Mouse (Mus musculus): ENCODE results near the gene D230025D16Rik. TPM values are rescaled to one million over a fixed set of nuclear protein-coding genes. Genes with fewer than 3 reads are reported as not detected.

D230025D16Rik gene
- polyA plus RNA-seq (2014; fragmentation: Illumina TruSeq; extraction: RNeasy Lipid Tissue Mini Kit (QIAGEN cat#74804); ENCODE audit: low read depth, low replicate concordance): 30.6 TPM

GRCm38 (mm10) chr8:105224413-105225271 is at the start of gene D230025D16Rik:
TSS of gene D230025D16Rik (plus strand) at chr8:105225145.

DNA sequence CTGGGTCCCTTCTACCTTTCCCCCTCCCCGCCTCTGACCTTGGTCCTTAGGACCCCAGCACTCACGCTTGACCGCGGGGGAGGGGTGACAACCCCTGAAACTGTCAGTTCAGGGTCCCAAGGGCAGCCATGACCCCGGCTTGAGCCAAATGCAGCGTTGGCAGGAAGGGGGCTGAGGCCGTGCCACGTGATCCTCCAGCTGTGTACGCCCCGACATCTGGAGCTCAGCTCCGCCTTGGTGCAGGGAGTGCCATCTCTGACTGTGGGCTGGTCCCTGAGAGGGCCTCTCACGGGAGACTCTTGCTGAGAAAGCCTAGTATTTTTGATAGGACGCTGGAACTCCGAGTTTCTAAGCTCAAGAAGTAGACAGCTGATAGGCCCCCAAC is 30.0 kb downstream of the D230025D16Rik start, which contains the start of gene B3gnt9:
Gene B3gnt9 (minus strand): TSS at position 188 of the 385 bp plus-strand sequence.

DNA sequence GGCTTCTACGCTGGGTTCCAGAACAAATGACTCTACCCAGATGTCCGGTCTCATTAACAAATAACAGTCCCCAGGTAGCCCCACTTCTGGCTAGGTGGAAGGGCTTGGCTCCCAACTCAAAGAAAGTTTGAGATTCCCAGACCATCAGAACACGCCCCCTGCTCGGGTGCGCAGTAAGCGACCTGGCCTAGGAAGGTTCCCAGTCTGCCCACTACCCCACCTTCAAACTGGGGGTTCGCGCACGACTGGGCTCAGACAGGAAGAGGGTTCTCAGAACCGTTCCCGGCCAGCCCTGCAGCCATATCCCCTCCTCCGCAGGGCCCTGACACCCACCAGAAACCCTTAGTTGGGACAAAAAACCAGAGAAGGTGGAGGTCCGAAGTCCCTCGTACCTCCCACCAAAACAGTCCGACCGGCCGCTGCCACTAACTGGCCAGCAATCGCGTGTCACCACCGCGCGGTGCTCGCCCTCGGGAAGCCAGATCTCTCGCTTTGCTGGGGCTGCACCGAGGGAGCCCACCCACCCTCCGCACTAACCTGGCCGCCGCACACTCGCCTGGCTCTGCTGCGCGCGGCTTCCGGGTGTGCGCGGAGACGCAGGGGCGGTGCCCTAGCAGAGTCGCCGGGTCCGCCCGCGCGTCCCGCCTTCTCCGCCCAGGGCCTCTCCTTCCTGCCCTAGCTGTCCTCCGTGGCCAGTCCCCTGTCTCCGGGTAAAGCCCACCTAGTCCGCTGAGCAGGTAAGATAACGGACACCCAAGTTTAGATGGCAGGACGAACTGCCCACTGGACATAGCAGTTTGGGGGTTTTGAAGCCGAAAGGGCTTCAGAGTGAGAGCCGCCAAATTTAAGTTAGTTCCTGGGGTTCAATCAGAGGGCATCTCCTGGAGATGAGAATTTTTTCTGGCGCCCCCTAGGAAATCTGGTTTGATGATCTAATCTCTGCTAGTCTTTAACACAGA is 39.4 kb downstream of the D230025D16Rik start, which contains the start of the genes Tradd and Fbxl8:
Gene Tradd (minus strand): TSS at position 586 of the 959 bp plus-strand sequence.
Gene Fbxl8 (plus strand): TSS at position 625 of the 959 bp plus-strand sequence.

GRCm38 (mm10) chr8:105269461-105269947 is 44.6 kb downstream of the D230025D16Rik start, which contains the start of gene Hsf4:
TSS of gene Hsf4 (plus strand) at chr8:105269801.

DNA sequence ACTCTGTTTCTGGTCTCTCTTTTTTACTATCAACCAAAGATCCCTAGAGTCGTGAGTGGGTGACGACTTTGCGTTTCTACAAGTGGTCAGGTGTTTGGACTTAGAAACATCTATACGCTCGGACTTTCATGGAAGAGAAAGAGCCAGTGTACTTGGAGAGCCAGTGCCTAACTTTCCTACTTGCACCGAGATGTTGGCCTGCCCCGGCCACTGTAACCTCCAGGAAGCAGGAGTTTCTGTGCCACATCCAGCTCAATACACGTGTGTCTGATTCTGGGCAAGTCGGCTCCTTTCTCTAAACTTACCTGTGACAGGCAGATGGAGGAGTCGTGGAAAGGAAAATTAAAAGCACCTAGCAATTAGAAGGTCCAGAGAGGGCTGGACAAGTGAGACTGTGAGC is 50.9 kb downstream of the D230025D16Rik start, which contains the start of gene Nol3:
Gene Nol3 (plus strand): TSS at position 301 of the 400 bp plus-strand sequence.

GRCm38 (mm10) chr8:105289805-105290460 is 65.0 kb downstream of the D230025D16Rik start, which contains the start of gene 4931428F04Rik:
TSS of gene 4931428F04Rik (minus strand) at chr8:105289864.

DNA sequence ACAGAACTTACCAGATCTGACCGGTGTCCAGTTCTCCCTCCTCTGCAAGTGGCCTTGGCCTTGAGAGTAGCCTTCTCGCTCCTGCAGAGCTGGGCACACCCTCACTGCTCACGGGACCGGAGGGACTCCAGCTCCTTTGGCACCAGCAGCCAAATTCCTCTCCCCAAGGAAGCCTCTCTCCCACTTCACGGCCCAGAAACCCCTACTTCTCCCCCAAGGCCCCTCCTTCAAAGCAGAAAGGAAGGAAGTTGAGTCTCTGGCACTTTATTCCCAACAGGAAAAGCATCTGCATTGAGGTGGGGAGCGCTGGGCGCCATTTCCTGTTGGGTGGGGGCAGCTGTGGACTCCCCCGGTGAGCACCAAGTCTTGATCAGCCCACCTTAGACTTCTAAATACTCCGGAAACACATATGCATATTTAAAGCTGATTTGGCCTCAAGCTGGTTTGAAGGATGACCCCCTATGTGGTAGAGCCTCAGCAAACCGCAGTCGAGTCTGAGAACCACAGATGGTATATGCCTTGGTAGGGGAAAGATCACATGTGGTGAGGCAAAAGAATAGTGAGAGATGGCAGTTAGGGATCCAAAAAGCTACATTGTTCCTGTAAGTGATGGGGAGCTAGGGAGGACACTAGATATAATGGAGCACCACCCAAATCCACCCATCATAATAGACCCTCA is 71.1 kb downstream of the D230025D16Rik start, which contains the start of gene Exoc3l:
Gene Exoc3l (minus strand): TSS at position 207 of the 679 bp plus-strand sequence.

DNA sequence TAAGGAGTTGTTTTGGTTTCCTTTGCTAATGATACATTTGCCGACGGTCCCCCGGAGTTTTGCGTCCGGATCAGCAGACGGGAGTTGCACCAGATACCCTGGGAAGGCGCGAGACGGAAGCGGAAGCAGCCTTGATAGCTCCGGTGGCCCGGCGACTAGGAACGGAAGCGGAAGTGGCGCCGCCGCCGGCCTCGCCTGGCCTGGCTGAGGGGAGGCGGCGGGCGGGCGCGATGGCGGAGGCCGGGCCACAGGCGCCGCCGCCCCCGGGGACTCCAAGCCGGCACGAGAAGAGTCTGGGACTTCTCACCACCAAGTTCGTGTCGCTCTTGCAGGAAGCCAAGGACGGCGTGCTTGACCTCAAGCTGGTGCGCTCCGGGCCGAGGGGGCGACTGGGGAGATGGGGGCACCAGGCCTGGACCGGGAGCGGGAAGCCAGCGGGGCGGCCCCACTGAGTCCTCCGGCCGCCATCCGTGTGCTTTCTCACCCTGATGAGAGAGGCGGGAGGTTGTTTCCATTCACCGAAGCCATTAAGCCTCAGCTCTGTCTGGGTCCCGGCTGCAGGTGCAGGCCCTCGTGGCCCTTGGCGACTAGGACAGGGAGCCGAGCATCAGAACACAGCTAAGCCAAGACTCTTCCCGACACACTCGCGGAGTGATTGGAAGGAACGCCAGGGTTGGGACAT is 72.7 kb downstream of the D230025D16Rik start, which contains the start of gene E2f4:
Gene E2f4 (plus strand): TSS at position 153 of the 682 bp plus-strand sequence.

Other genes with a start within 250 kb of the D230025D16Rik start
- gene Ces2h, start 224.3 kb upstream of the D230025D16Rik start, polyA plus RNA-seq (2014; fragmentation: Illumina TruSeq; extraction: RNeasy Lipid Tissue Mini Kit (QIAGEN cat#74804); ENCODE audit: low read depth, low replicate concordance): 0.41 TPM
- 0.76 TPM for gene Ces3a, start 176.5 kb upstream of the D230025D16Rik start, polyA plus RNA-seq (2014; fragmentation: Illumina TruSeq; extraction: RNeasy Lipid Tissue Mini Kit (QIAGEN cat#74804); ENCODE audit: low read depth, low replicate concordance)
- gene Ces3b, start 141.4 kb upstream of the D230025D16Rik start, polyA plus RNA-seq (2014; fragmentation: Illumina TruSeq; extraction: RNeasy Lipid Tissue Mini Kit (QIAGEN cat#74804); ENCODE audit: low read depth, low replicate concordance): not detected
- gene Ces4a, start 93.3 kb upstream of the D230025D16Rik start, polyA plus RNA-seq (2014; fragmentation: Illumina TruSeq; extraction: RNeasy Lipid Tissue Mini Kit (QIAGEN cat#74804); ENCODE audit: low read depth, low replicate concordance): not detected
- gene Cbfb, start 54.5 kb upstream of the D230025D16Rik start, polyA plus RNA-seq (2014; fragmentation: Illumina TruSeq; extraction: RNeasy Lipid Tissue Mini Kit (QIAGEN cat#74804); ENCODE audit: low read depth, low replicate concordance): 162 TPM
- 3.5 TPM for gene B3gnt9, start 30.0 kb downstream of the D230025D16Rik start, polyA plus RNA-seq (2014; fragmentation: Illumina TruSeq; extraction: RNeasy Lipid Tissue Mini Kit (QIAGEN cat#74804); ENCODE audit: low read depth, low replicate concordance)
- 5.3 TPM for gene Tradd, start 39.5 kb downstream of the D230025D16Rik start, polyA plus RNA-seq (2014; fragmentation: Illumina TruSeq; extraction: RNeasy Lipid Tissue Mini Kit (QIAGEN cat#74804); ENCODE audit: low read depth, low replicate concordance)
- gene Fbxl8, start 39.5 kb downstream of the D230025D16Rik start, polyA plus RNA-seq (2014; fragmentation: Illumina TruSeq; extraction: RNeasy Lipid Tissue Mini Kit (QIAGEN cat#74804); ENCODE audit: low read depth, low replicate concordance): 0.28 TPM
- gene Hsf4, start 44.7 kb downstream of the D230025D16Rik start, polyA plus RNA-seq (2014; fragmentation: Illumina TruSeq; extraction: RNeasy Lipid Tissue Mini Kit (QIAGEN cat#74804); ENCODE audit: low read depth, low replicate concordance): not detected
- 0.50 TPM for gene Nol3, start 51.0 kb downstream of the D230025D16Rik start, polyA plus RNA-seq (2014; fragmentation: Illumina TruSeq; extraction: RNeasy Lipid Tissue Mini Kit (QIAGEN cat#74804); ENCODE audit: low read depth, low replicate concordance)
- gene 4931428F04Rik, start 64.7 kb downstream of the D230025D16Rik start, polyA plus RNA-seq (2014; fragmentation: Illumina TruSeq; extraction: RNeasy Lipid Tissue Mini Kit (QIAGEN cat#74804); ENCODE audit: low read depth, low replicate concordance): 1.3 TPM
- not detected for gene Exoc3l, start 71.0 kb downstream of the D230025D16Rik start, polyA plus RNA-seq (2014; fragmentation: Illumina TruSeq; extraction: RNeasy Lipid Tissue Mini Kit (QIAGEN cat#74804); ENCODE audit: low read depth, low replicate concordance)
- gene E2f4, start 72.5 kb downstream of the D230025D16Rik start, polyA plus RNA-seq (2014; fragmentation: Illumina TruSeq; extraction: RNeasy Lipid Tissue Mini Kit (QIAGEN cat#74804); ENCODE audit: low read depth, low replicate concordance): 9.1 TPM
- 6.4 TPM for gene Elmo3, start 80.5 kb downstream of the D230025D16Rik start, polyA plus RNA-seq (2014; fragmentation: Illumina TruSeq; extraction: RNeasy Lipid Tissue Mini Kit (QIAGEN cat#74804); ENCODE audit: low read depth, low replicate concordance)
- gene Lrrc29, start 101.1 kb downstream of the D230025D16Rik start, polyA plus RNA-seq (2014; fragmentation: Illumina TruSeq; extraction: RNeasy Lipid Tissue Mini Kit (QIAGEN cat#74804); ENCODE audit: low read depth, low replicate concordance): 0.13 TPM
- gene Tmem208, start 101.2 kb downstream of the D230025D16Rik start, polyA plus RNA-seq (2014; fragmentation: Illumina TruSeq; extraction: RNeasy Lipid Tissue Mini Kit (QIAGEN cat#74804); ENCODE audit: low read depth, low replicate concordance): 10.0 TPM
- gene Fhod1, start 122.8 kb downstream of the D230025D16Rik start, polyA plus RNA-seq (2014; fragmentation: Illumina TruSeq; extraction: RNeasy Lipid Tissue Mini Kit (QIAGEN cat#74804); ENCODE audit: low read depth, low replicate concordance): 0.28 TPM
- 0.09 TPM for gene Slc9a5, start 123.7 kb downstream of the D230025D16Rik start, polyA plus RNA-seq (2014; fragmentation: Illumina TruSeq; extraction: RNeasy Lipid Tissue Mini Kit (QIAGEN cat#74804); ENCODE audit: low read depth, low replicate concordance)
- not detected for gene Plekhg4, start 148.1 kb downstream of the D230025D16Rik start, polyA plus RNA-seq (2014; fragmentation: Illumina TruSeq; extraction: RNeasy Lipid Tissue Mini Kit (QIAGEN cat#74804); ENCODE audit: low read depth, low replicate concordance)
- gene Kctd19, start 188.4 kb downstream of the D230025D16Rik start, polyA plus RNA-seq (2014; fragmentation: Illumina TruSeq; extraction: RNeasy Lipid Tissue Mini Kit (QIAGEN cat#74804); ENCODE audit: low read depth, low replicate concordance): not detected
- not detected for gene Lrrc36, start 188.4 kb downstream of the D230025D16Rik start, polyA plus RNA-seq (2014; fragmentation: Illumina TruSeq; extraction: RNeasy Lipid Tissue Mini Kit (QIAGEN cat#74804); ENCODE audit: low read depth, low replicate concordance)
- gene Tppp3, start 246.4 kb downstream of the D230025D16Rik start, polyA plus RNA-seq (2014; fragmentation: Illumina TruSeq; extraction: RNeasy Lipid Tissue Mini Kit (QIAGEN cat#74804); ENCODE audit: low read depth, low replicate concordance): 1.1 TPM

Measured in sigmoid colon, adult 10 weeks (tissue).